Mouse (Mus musculus): Measurements from ENCODE around the gene H2-DMb1. TPM values are rescaled to one million over a fixed set of nuclear protein-coding genes. Genes with fewer than 3 reads are reported as not detected.

Gene H2-DMb1
- polyA plus RNA-seq, 1 experiment from 2014 or later = 2.6 TPM

DNA sequence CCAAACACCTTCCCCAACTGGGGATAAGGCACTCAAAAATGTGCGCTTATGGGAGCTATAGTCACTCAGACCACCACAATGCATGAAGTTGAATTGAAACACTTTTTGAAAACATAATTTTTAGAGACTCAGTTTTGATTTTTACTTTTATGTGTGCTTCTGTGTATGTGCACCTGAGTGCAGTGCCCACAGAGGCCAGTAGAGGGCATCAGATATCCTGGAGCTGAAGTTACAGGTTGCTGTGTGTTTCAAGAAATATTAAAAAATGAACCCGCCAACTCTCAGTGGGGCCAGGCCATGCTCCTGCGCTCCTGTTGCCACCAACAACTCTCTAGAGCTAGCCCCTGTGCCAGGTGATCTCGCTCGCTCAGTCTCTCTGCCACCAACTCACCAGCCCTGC, 19.7 kb downstream of the H2-DMb1 start:
- peak; percentile 38 for TF ChIP-seq CTCF (IDR thresholded peaks at IDR 0.05; ENCODE audit: low read depth)
- TF ChIP-seq EP300 (optimal IDR thresholded peaks at IDR 0.05) = no peak
- no peak overlapping the region for H3K4me2 ChIP-seq (replicated peaks; ENCODE audit: low read depth)
- DNase-seq (ENCODE audit: low spot score) (no peak), ATAC-seq (ENCODE audit: low FRiP score, low TSS enrichment) (no peak)
- WGBS = 92% methylated on average over 5 of the region's 5 CpGs
- no peaks in the 10 kb centered on the region for H3K27me3 ChIP-seq (ENCODE audit: control insufficient read depth, insufficient read depth, low read length)
- no peak overlapping the region for H3K4me3 ChIP-seq (ENCODE audit: low read depth, low read length)
- no peak overlapping the region for H3K9ac ChIP-seq (ENCODE audit: low read length)
- H3K36me3 ChIP-seq (ENCODE audit: control insufficient read depth, insufficient read depth, low read length) = no peaks in the 10 kb centered on the region
- H3K9me3 ChIP-seq (ENCODE audit: control insufficient read depth, low read length) = 0 out of 2 replicates have a peak, but pooled peaks cover 4% of the 10 kb centered on the region
- no peak overlapping the region for H3K27ac ChIP-seq (replicated peaks)
- no peaks in the 10 kb centered on the region for H3K4me1 ChIP-seq (replicated peaks; ENCODE audit: control insufficient read depth, insufficient read depth)

DNA sequence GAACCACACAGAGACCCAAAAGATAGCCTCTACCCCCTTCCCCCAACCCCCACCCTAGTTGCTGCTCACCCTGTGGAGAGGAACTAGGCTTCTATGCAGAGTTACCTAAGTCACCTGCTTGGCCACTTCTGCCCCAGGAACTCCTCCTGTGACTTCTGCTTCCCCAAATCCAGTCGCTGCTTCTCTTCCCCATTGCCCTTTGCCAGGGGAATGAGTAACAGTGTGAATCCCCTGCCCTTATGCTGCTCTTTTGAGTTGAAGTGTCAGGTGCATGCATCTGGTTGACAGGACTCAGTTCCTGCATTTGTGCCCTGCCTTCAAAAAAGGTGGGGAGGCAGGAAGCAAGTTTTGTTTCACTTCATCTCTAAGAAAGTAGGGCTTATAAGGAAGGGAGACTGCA, 21.2 kb downstream of the H2-DMb1 start:
- no peaks in the 10 kb centered on the region for H3K4me1 ChIP-seq (replicated peaks; ENCODE audit: control insufficient read depth, insufficient read depth)
- H3K27ac ChIP-seq (replicated peaks) = no peak overlapping the region
- no peaks in the 10 kb centered on the region for H3K36me3 ChIP-seq (ENCODE audit: control insufficient read depth, insufficient read depth, low read length)
- H3K4me2 ChIP-seq (replicated peaks; ENCODE audit: low read depth) = no peak overlapping the region
- TF ChIP-seq EP300 (optimal IDR thresholded peaks at IDR 0.05) (no peak), CTCF (IDR thresholded peaks at IDR 0.05; ENCODE audit: low read depth) (no peak)
- H3K9me3 ChIP-seq (ENCODE audit: control insufficient read depth, low read length) = 0 out of 2 replicates have a peak, but pooled peaks cover 4% of the 10 kb centered on the region
- H3K9ac ChIP-seq (ENCODE audit: low read length) = no peak overlapping the region
- DNase-seq (ENCODE audit: low spot score) (no peak), ATAC-seq (ENCODE audit: low FRiP score, low TSS enrichment) (no peak)
- WGBS = 26% methylated on average over 1 of the region's 1 CpGs
- no peak overlapping the region for H3K4me3 ChIP-seq (ENCODE audit: low read depth, low read length)
- no peaks in the 10 kb centered on the region for H3K27me3 ChIP-seq (ENCODE audit: control insufficient read depth, insufficient read depth, low read length)

GRCm38 (mm10) chr17:34177179-34177578, 24.3 kb downstream of the H2-DMb1 start:
- WGBS = 71% methylated on average over 4 of the region's 4 CpGs

GRCm38 (mm10) chr17:34179019-34179418, 26.1 kb downstream of the H2-DMb1 start:
- TF ChIP-seq CTCF (IDR thresholded peaks at IDR 0.05; ENCODE audit: low read depth) = no peak
- no peak for TF ChIP-seq EP300 (optimal IDR thresholded peaks at IDR 0.05)
- H3K4me3 ChIP-seq (ENCODE audit: low read depth, low read length) = no peak overlapping the region
- no peaks in the 10 kb centered on the region for H3K27me3 ChIP-seq (ENCODE audit: control insufficient read depth, insufficient read depth, low read length)
- no peaks in the 10 kb centered on the region for H3K36me3 ChIP-seq (ENCODE audit: control insufficient read depth, insufficient read depth, low read length)
- ATAC-seq (ENCODE audit: low FRiP score, low TSS enrichment) (no peak), DNase-seq (ENCODE audit: low spot score) (no peak)
- H3K4me2 ChIP-seq (replicated peaks; ENCODE audit: low read depth) = no peak overlapping the region
- no peaks in the 10 kb centered on the region for H3K9me3 ChIP-seq (ENCODE audit: control insufficient read depth, low read length)
- H3K9ac ChIP-seq (ENCODE audit: low read length) = no peak overlapping the region
- no peaks in the 10 kb centered on the region for H3K4me1 ChIP-seq (replicated peaks; ENCODE audit: control insufficient read depth, insufficient read depth)
- H3K27ac ChIP-seq (replicated peaks) = no peak overlapping the region
- WGBS = 47% methylated on average over 6 of the region's 6 CpGs

More at GRCm38 (mm10) chr17:34177179-34177578, 24.3 kb downstream of the H2-DMb1 start:
- Histone ChIP-seq H3K9ac (ENCODE audit: low read length) (no peak overlapping the region), H3K4me1 (replicated peaks; ENCODE audit: control insufficient read depth, insufficient read depth) (no peaks in the 10 kb centered on the region), H3K27me3 (ENCODE audit: control insufficient read depth, insufficient read depth, low read length) (no peaks in the 10 kb centered on the region), H3K36me3 (ENCODE audit: control insufficient read depth, insufficient read depth, low read length) (no peaks in the 10 kb centered on the region), H3K4me2 (replicated peaks; ENCODE audit: low read depth) (no peak overlapping the region), H3K4me3 (ENCODE audit: low read depth, low read length) (no peak overlapping the region), H3K9me3 (ENCODE audit: control insufficient read depth, low read length) (0 out of 2 replicates have a peak, but pooled peaks cover 4% of the 10 kb centered on the region), H3K27ac (replicated peaks) (no peak overlapping the region)
- TF ChIP-seq EP300 (optimal IDR thresholded peaks at IDR 0.05) (no peak), CTCF (IDR thresholded peaks at IDR 0.05; ENCODE audit: low read depth) (peak; percentile 53)
- DNase-seq (ENCODE audit: low spot score) (no peak), ATAC-seq (ENCODE audit: low FRiP score, low TSS enrichment) (no peak)

DNA sequence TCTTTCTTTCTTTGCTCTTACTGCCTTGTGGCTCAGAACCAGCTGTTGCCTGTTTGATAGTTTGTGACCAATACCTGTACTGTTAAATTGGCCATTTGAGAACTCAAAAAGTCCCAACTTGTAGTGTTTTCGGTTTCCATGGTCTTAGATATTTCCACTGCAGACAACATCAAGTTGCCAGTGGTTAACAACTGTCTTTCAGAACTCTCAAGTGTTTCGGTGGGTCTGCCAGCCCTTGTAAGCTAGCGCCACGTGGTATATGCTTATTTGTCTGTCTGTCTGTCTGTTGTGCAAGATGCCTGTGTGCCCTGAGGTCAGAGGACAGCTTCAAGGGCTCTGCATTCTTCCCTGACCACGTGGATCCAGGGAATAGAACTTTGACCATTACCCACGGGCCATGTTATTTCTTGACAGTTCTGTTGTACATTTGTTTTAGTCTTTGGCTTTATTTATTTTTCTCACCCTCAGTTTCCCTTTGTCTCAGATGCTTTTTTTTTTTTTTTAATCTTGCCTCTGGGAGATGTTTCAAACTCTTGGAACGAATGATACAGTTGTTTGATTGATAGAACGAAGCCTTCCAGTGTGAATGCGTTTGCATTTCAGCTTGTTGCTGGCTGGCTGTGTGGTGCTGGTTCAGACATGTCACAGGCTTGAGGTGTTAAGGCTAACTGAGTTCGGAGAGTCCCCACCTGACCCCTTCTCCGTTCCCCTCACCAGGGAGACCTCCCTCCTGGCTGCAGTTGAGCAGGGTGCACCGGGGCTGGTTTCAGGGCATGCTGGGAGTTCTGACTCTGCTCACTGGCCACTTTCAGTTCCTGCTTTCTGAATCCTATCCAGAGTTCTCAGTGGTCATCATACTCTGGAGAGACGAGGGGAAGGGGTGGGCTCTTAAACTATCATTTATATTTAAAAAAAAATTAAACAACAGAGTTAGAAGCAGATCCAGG, 27.3 kb downstream of the H2-DMb1 start:
- Histone ChIP-seq H3K9me3 (ENCODE audit: control insufficient read depth, low read length) (no peaks in the 10 kb centered on the region), H3K4me1 (replicated peaks; ENCODE audit: control insufficient read depth, insufficient read depth) (no peaks in the 10 kb centered on the region), H3K27ac (replicated peaks) (no peak overlapping the region), H3K4me2 (replicated peaks; ENCODE audit: low read depth) (no peak overlapping the region), H3K4me3 (ENCODE audit: low read depth, low read length) (no peak overlapping the region), H3K9ac (ENCODE audit: low read length) (no peak overlapping the region), H3K27me3 (ENCODE audit: control insufficient read depth, insufficient read depth, low read length) (no peaks in the 10 kb centered on the region), H3K36me3 (ENCODE audit: control insufficient read depth, insufficient read depth, low read length) (no peaks in the 10 kb centered on the region)
- no peak for ATAC-seq (ENCODE audit: low FRiP score, low TSS enrichment)
- TF ChIP-seq EP300 (optimal IDR thresholded peaks at IDR 0.05) (no peak), CTCF (IDR thresholded peaks at IDR 0.05; ENCODE audit: low read depth) (no peak)
- DNase-seq (ENCODE audit: low spot score) = no peak
- 60% methylated on average over 13 of the region's 13 CpGs for WGBS

All from stomach, postnatal 0 days (tissue).